Mouse (Mus musculus) forebrain, embryonic 12.5 days (tissue): ENCODE measurements at regions not wholly inside any gene's neighbourhood (a gene's known extent, or its start where the extent isn't known, plus 50 kb on each side); places are given as distances from the start of the nearest gene placed in this dataset.

Experiments
- ATAC-seq: fragments of 200-750 bp; cut with Nextera tagmentation; 2 replicates; pipeline ENCODE4 v1.8.0; 2017; ENCODE audit warnings: moderate TSS enrichment; ENCODE audit not compliant: low FRiP score
- H3K27ac ChIP-seq: fragments of 300-500 bp; sonication (generic); 2 replicates; pipeline ENCODE4 v1.5.1; 2016; ENCODE audit warnings: mild to moderate bottlenecking
- H3K27me3 ChIP-seq: fragments of 300-500 bp; sonication (generic); 2 replicates; pipeline ENCODE4 v1.6.1; 2016; ENCODE audit warnings: mild to moderate bottlenecking
- H3K36me3 ChIP-seq: fragments of 300-500 bp; sonication (generic); replicated peaks from 2 replicates; pipeline ENCODE4 v1.6.1; 2016; ENCODE audit warnings: mild to moderate bottlenecking
- H3K4me1 ChIP-seq: fragments of 300-500 bp; sonication (generic); 2 replicates; pipeline ENCODE4 v1.6.1; 2016
- H3K4me2 ChIP-seq: fragments of 300-500 bp; sonication (generic); 2 replicates; pipeline ENCODE4 v1.6.1; 2016; ENCODE audit warnings: mild to moderate bottlenecking, moderate library complexity
- H3K4me3 ChIP-seq: fragments of 300-500 bp; sonication (generic); replicated peaks from 2 replicates; pipeline ENCODE4 v1.5.1; 2016; ENCODE audit warnings: mild to moderate bottlenecking
- H3K9ac ChIP-seq: fragments of 300-500 bp; sonication (generic); 2 replicates; pipeline ENCODE4 v1.6.1; 2016; ENCODE audit warnings: mild to moderate bottlenecking
- H3K9me3 ChIP-seq: fragments of 300-500 bp; sonication (generic); 2 replicates; pipeline ENCODE4 v1.6.1; 2016
- WGBS: fragments of 180-500 bp; shearing (Covaris S2); methylation state at CpG from one replicate; pipeline ENCODE4 v1.1.7; 2016; 5-methylcytosine and 5-hydroxymethylcytosine counted together

GRCm38 (mm10) chr10:8032203-8032602, 76.2 kb upstream of the Tab2 start:
- no peak overlapping the region for H3K4me3 ChIP-seq
- no peak for ATAC-seq
- H3K9ac ChIP-seq = no peak overlapping the region
- no peaks in the 10 kb centered on the region for H3K36me3 ChIP-seq
- no peaks in the 10 kb centered on the region for H3K9me3 ChIP-seq
- no peaks in the 10 kb centered on the region for H3K27me3 ChIP-seq
- H3K27ac ChIP-seq = no peak overlapping the region
- H3K4me1 ChIP-seq = peaks cover 15% of the 10 kb centered on the region
- 78% methylated on average over 1 of the region's 1 CpGs for WGBS
- no peak overlapping the region for H3K4me2 ChIP-seq

- H3K4me2 ChIP-seq = no peak overlapping the region
- no peak overlapping the region for H3K4me3 ChIP-seq
- no peak overlapping the region for H3K27ac ChIP-seq
- H3K36me3 ChIP-seq = no peaks in the 10 kb centered on the region
- ATAC-seq = no peak
- peaks cover 4% of the 10 kb centered on the region for H3K4me1 ChIP-seq
- H3K9ac ChIP-seq = no peak overlapping the region
- H3K27me3 ChIP-seq = no peaks in the 10 kb centered on the region
- WGBS = 84% methylated on average over 2 of the region's 2 CpGs
- H3K9me3 ChIP-seq = no peaks in the 10 kb centered on the region
These were observed 72.8 kb upstream of the Tab2 start for GRCm38 (mm10) chr10:8028840-8029239.

- H3K27ac ChIP-seq = no peak overlapping the region
- H3K4me2 ChIP-seq = no peak overlapping the region
- 19% methylated on average over 6 of the region's 6 CpGs for WGBS
- no peaks in the 10 kb centered on the region for H3K36me3 ChIP-seq
- H3K9me3 ChIP-seq = no peaks in the 10 kb centered on the region
- H3K27me3 ChIP-seq = no peaks in the 10 kb centered on the region
- peaks cover 4% of the 10 kb centered on the region for H3K4me1 ChIP-seq
- no peak overlapping the region for H3K4me3 ChIP-seq
- H3K9ac ChIP-seq = no peak overlapping the region
- ATAC-seq = no peak
These were observed 71.0 kb upstream of the Tab2 start for GRCm38 (mm10) chr10:8027023-8027422.

- Histone ChIP-seq H3K9me3 (no peaks in the 10 kb centered on the region), H3K4me3 (no peak overlapping the region), H3K27ac (no peak overlapping the region), H3K9ac (no peak overlapping the region), H3K4me2 (no peak overlapping the region), H3K27me3 (no peaks in the 10 kb centered on the region), H3K36me3 (no peaks in the 10 kb centered on the region), H3K4me1 (peaks cover 4% of the 10 kb centered on the region)
- no peak for ATAC-seq
- 89% methylated on average over 2 of the region's 2 CpGs for WGBS
These were observed 67.7 kb upstream of the Tab2 start for GRCm38 (mm10) chr10:8023741-8024140.

GRCm38 (mm10) chr10:8021971-8022370, 65.9 kb upstream of the Tab2 start:
- no peaks in the 10 kb centered on the region for H3K9me3 ChIP-seq
- ATAC-seq = no peak
- peaks cover 3% of the 10 kb centered on the region for H3K4me1 ChIP-seq

GRCm38 (mm10) chr10:8020916-8021705, 65.1 kb upstream of the Tab2 start:
- H3K4me3 ChIP-seq = no peak overlapping the region
- no peak overlapping the region for H3K9ac ChIP-seq
- H3K36me3 ChIP-seq = no peaks in the 10 kb centered on the region
- H3K4me2 ChIP-seq = no peak overlapping the region
- no peak for ATAC-seq
- H3K4me1 ChIP-seq = no peaks in the 10 kb centered on the region; the same call in 1 of the 2 replicates
- WGBS = 78% methylated on average over 4 of the region's 4 CpGs
- no peaks in the 10 kb centered on the region for H3K27me3 ChIP-seq
- H3K27ac ChIP-seq = no peak overlapping the region
- H3K9me3 ChIP-seq = no peaks in the 10 kb centered on the region

More at GRCm38 (mm10) chr10:8021971-8022370, 65.9 kb upstream of the Tab2 start:
- no peak overlapping the region for H3K4me2 ChIP-seq
- 97% methylated on average over 1 of the region's 1 CpGs for WGBS
- no peaks in the 10 kb centered on the region for H3K36me3 ChIP-seq
- H3K9ac ChIP-seq = no peak overlapping the region
- H3K27ac ChIP-seq = no peak overlapping the region
- H3K4me3 ChIP-seq = no peak overlapping the region
- H3K27me3 ChIP-seq = no peaks in the 10 kb centered on the region

GRCm38 (mm10) chr10:8020113-8020512, 64.1 kb upstream of the Tab2 start:
- WGBS = 92% methylated on average over 4 of the region's 4 CpGs
- no peaks in the 10 kb centered on the region for H3K4me1 ChIP-seq
- H3K4me2 ChIP-seq = no peak overlapping the region
- no peaks in the 10 kb centered on the region for H3K9me3 ChIP-seq
- H3K36me3 ChIP-seq = no peaks in the 10 kb centered on the region
- H3K27ac ChIP-seq = no peak overlapping the region
- ATAC-seq = no peak
- H3K4me3 ChIP-seq = no peak overlapping the region
- H3K9ac ChIP-seq = no peak overlapping the region
- no peaks in the 10 kb centered on the region for H3K27me3 ChIP-seq

GRCm38 (mm10) chr10:8018229-8019026, 62.4 kb upstream of the Tab2 start:
- no peak for ATAC-seq
- H3K4me1 ChIP-seq = no peaks in the 10 kb centered on the region
- no peaks in the 10 kb centered on the region for H3K36me3 ChIP-seq
- no peak overlapping the region for H3K4me2 ChIP-seq
- no peaks in the 10 kb centered on the region for H3K27me3 ChIP-seq
- no peak overlapping the region for H3K27ac ChIP-seq
- no peak overlapping the region for H3K9ac ChIP-seq
- H3K4me3 ChIP-seq = no peak overlapping the region
- no peaks in the 10 kb centered on the region for H3K9me3 ChIP-seq

- H3K9ac ChIP-seq = no peak overlapping the region
- H3K4me2 ChIP-seq = no peak overlapping the region
- H3K4me3 ChIP-seq = no peak overlapping the region
- H3K4me1 ChIP-seq = no peaks in the 10 kb centered on the region
- no peak overlapping the region for H3K27ac ChIP-seq
- WGBS = 91% methylated on average over 2 of the region's 2 CpGs
- no peaks in the 10 kb centered on the region for H3K36me3 ChIP-seq
- H3K9me3 ChIP-seq = no peaks in the 10 kb centered on the region
- no peak for ATAC-seq
- no peaks in the 10 kb centered on the region for H3K27me3 ChIP-seq
These were observed 60.7 kb upstream of the Tab2 start for GRCm38 (mm10) chr10:8016741-8017140.

GRCm38 (mm10) chr10:8011744-8012143, 55.7 kb upstream of the Tab2 start:
- no peaks in the 10 kb centered on the region for H3K27me3 ChIP-seq
- H3K9ac ChIP-seq = no peak overlapping the region

GRCm38 (mm10) chr10:8011138-8011537, 55.1 kb upstream of the Tab2 start:
- no peaks in the 10 kb centered on the region for H3K9me3 ChIP-seq
- H3K27me3 ChIP-seq = no peaks in the 10 kb centered on the region
- no peak overlapping the region for H3K9ac ChIP-seq
- H3K4me1 ChIP-seq = peaks cover 6% of the 10 kb centered on the region; the same call in 1 of the 2 replicates
- ATAC-seq = no peak
- 94% methylated on average over 9 of the region's 9 CpGs for WGBS
- no peak overlapping the region for H3K27ac ChIP-seq
- H3K36me3 ChIP-seq = no peaks in the 10 kb centered on the region
- H3K4me3 ChIP-seq = no peak overlapping the region
- no peak overlapping the region for H3K4me2 ChIP-seq

More at GRCm38 (mm10) chr10:8011744-8012143, 55.7 kb upstream of the Tab2 start:
- Histone ChIP-seq H3K4me2 (no peak overlapping the region), H3K9me3 (no peaks in the 10 kb centered on the region), H3K27ac (no peak overlapping the region), H3K4me3 (no peak overlapping the region), H3K36me3 (no peaks in the 10 kb centered on the region), H3K4me1 (peaks cover 6% of the 10 kb centered on the region; the same call in 1 of the 2 replicates)
- no peak for ATAC-seq
- WGBS = 73% methylated on average over 4 of the region's 4 CpGs

GRCm38 (mm10) chr10:8009855-8010254, 53.8 kb upstream of the Tab2 start:
- Histone ChIP-seq H3K9ac (no peak overlapping the region), H3K9me3 (no peaks in the 10 kb centered on the region), H3K27me3 (no peaks in the 10 kb centered on the region), H3K27ac (no peak overlapping the region), H3K36me3 (no peaks in the 10 kb centered on the region), H3K4me1 (peaks cover 6% of the 10 kb centered on the region; the same call in 1 of the 2 replicates), H3K4me3 (no peak overlapping the region), H3K4me2 (no peak overlapping the region)
- no peak for ATAC-seq
- 78% methylated on average over 1 of the region's 1 CpGs for WGBS
